Mouse (Mus musculus): Measurements from ENCODE around the gene Hist1h1b. TPM values are rescaled to one million over a fixed set of nuclear protein-coding genes. Genes with fewer than 3 reads are reported as not detected.
"Not testable (repeated sequence)": the region's sequence is repeated elsewhere in the genome, so short reads cannot be mapped to it uniquely, and the experiment has no call there.

Hist1h1b gene
- polyA plus RNA-seq, 1 experiment = 9.2 TPM

GRCm38 (mm10) chr13:21753051-21753523 is 27.3 kb downstream of the Hist1h1b start:
- Histone ChIP-seq H3K9me3 (replicated peaks; ENCODE audit: control insufficient read depth, insufficient read depth, low read length, poor library complexity, severe bottlenecking) (no peaks in the 10 kb centered on the region), H3K4me1 (ENCODE audit: control insufficient read depth, insufficient read depth, low read length) (no peaks in the 10 kb centered on the region), H3K9ac (ENCODE audit: low read depth, poor library complexity, severe bottlenecking) (peak overlapping the region; percentile 73), H3K27me3 (ENCODE audit: control insufficient read depth, insufficient read depth, low read length, poor library complexity, severe bottlenecking) (no peaks in the 10 kb centered on the region), H3K27ac (ENCODE audit: insufficient read depth, low read length) (peak overlapping the region; percentile 84), H3K36me3 (ENCODE audit: control insufficient read depth, insufficient read depth, low read length, poor library complexity, severe bottlenecking) (peaks cover 5% of the 10 kb centered on the region), H3K4me3 (ENCODE audit: low read depth, low read length) (peak overlapping the region; percentile 74)
- TF ChIP-seq EP300 (IDR thresholded peaks at IDR 0.05; ENCODE audit: insufficient read depth, low read depth, low read length) (no peak), POLR2A (IDR thresholded peaks at IDR 0.05; ENCODE audit: insufficient read depth, low read length) (no peak), CTCF (IDR thresholded peaks at IDR 0.05; ENCODE audit: low read depth, low read length) (no peak)

GRCm38 (mm10) chr13:21752356-21752755 is 28.1 kb downstream of the Hist1h1b start:
- H3K9me3 ChIP-seq (replicated peaks; ENCODE audit: control insufficient read depth, insufficient read depth, low read length, poor library complexity, severe bottlenecking) = no peaks in the 10 kb centered on the region
- H3K4me3 ChIP-seq (ENCODE audit: low read depth, low read length) = peak overlapping the region; percentile 12; the same call in 1 of the 2 replicates
- no peaks in the 10 kb centered on the region for H3K4me1 ChIP-seq (ENCODE audit: control insufficient read depth, insufficient read depth, low read length)
- peaks cover 5% of the 10 kb centered on the region for H3K36me3 ChIP-seq (ENCODE audit: control insufficient read depth, insufficient read depth, low read length, poor library complexity, severe bottlenecking)
- H3K27ac ChIP-seq (ENCODE audit: insufficient read depth, low read length) = peak overlapping the region; percentile 61
- TF ChIP-seq EP300 (IDR thresholded peaks at IDR 0.05; ENCODE audit: insufficient read depth, low read depth, low read length) (no peak), POLR2A (IDR thresholded peaks at IDR 0.05; ENCODE audit: insufficient read depth, low read length) (no peak), CTCF (IDR thresholded peaks at IDR 0.05; ENCODE audit: low read depth, low read length) (no peak)
- no peaks in the 10 kb centered on the region for H3K27me3 ChIP-seq (ENCODE audit: control insufficient read depth, insufficient read depth, low read length, poor library complexity, severe bottlenecking)
- H3K9ac ChIP-seq (ENCODE audit: low read depth, poor library complexity, severe bottlenecking) = peak overlapping the region; percentile 73

- H3K9me3 ChIP-seq (replicated peaks; ENCODE audit: control insufficient read depth, insufficient read depth, low read length, poor library complexity, severe bottlenecking) = no peaks in the 10 kb centered on the region
- TF ChIP-seq POLR2A (IDR thresholded peaks at IDR 0.05; ENCODE audit: insufficient read depth, low read length) = no peak
- no peak for TF ChIP-seq CTCF (IDR thresholded peaks at IDR 0.05; ENCODE audit: low read depth, low read length)
- TF ChIP-seq EP300 (IDR thresholded peaks at IDR 0.05; ENCODE audit: insufficient read depth, low read depth, low read length) = no peak
- H3K4me3 ChIP-seq (ENCODE audit: low read depth, low read length) = no peak overlapping the region
- peak overlapping the region; percentile 73; the same call in 1 of the 2 replicates for H3K9ac ChIP-seq (ENCODE audit: low read depth, poor library complexity, severe bottlenecking)
- H3K36me3 ChIP-seq (ENCODE audit: control insufficient read depth, insufficient read depth, low read length, poor library complexity, severe bottlenecking) = peaks cover 5% of the 10 kb centered on the region
- no peaks in the 10 kb centered on the region for H3K4me1 ChIP-seq (ENCODE audit: control insufficient read depth, insufficient read depth, low read length)
- no peak overlapping the region; the same call in 1 of the 2 replicates for H3K27ac ChIP-seq (ENCODE audit: insufficient read depth, low read length)
- H3K27me3 ChIP-seq (ENCODE audit: control insufficient read depth, insufficient read depth, low read length, poor library complexity, severe bottlenecking) = no peaks in the 10 kb centered on the region
Observed at GRCm38 (mm10) chr13:21751827-21752226, 28.6 kb downstream of the Hist1h1b start.

GRCm38 (mm10) chr13:21751417-21751816 is 29.0 kb downstream of the Hist1h1b start:
- H3K36me3 ChIP-seq (ENCODE audit: control insufficient read depth, insufficient read depth, low read length, poor library complexity, severe bottlenecking) = peaks cover 5% of the 10 kb centered on the region
- no peaks in the 10 kb centered on the region for H3K27me3 ChIP-seq (ENCODE audit: control insufficient read depth, insufficient read depth, low read length, poor library complexity, severe bottlenecking)
- H3K9me3 ChIP-seq (replicated peaks; ENCODE audit: control insufficient read depth, insufficient read depth, low read length, poor library complexity, severe bottlenecking) = no peaks in the 10 kb centered on the region
- H3K4me1 ChIP-seq (ENCODE audit: control insufficient read depth, insufficient read depth, low read length) = no peaks in the 10 kb centered on the region
- no peak overlapping the region for H3K9ac ChIP-seq (ENCODE audit: low read depth, poor library complexity, severe bottlenecking)
- no peak overlapping the region for H3K4me3 ChIP-seq (ENCODE audit: low read depth, low read length)
- TF ChIP-seq CTCF (IDR thresholded peaks at IDR 0.05; ENCODE audit: low read depth, low read length) (no peak), EP300 (IDR thresholded peaks at IDR 0.05; ENCODE audit: insufficient read depth, low read depth, low read length) (no peak), POLR2A (IDR thresholded peaks at IDR 0.05; ENCODE audit: insufficient read depth, low read length) (no peak)
- H3K27ac ChIP-seq (ENCODE audit: insufficient read depth, low read length) = no peak overlapping the region

- Histone ChIP-seq H3K4me3 (ENCODE audit: low read depth, low read length) (peak within 1 kb of the TSS; percentile 83), H3K9ac (ENCODE audit: low read depth, poor library complexity, severe bottlenecking) (peak within 1 kb of the TSS; percentile 96), H3K27ac (ENCODE audit: insufficient read depth, low read length) (peak within 1 kb of the TSS; percentile 92)
- H3K9me3 ChIP-seq (replicated peaks; ENCODE audit: control insufficient read depth, insufficient read depth, low read length, poor library complexity, severe bottlenecking); H3K27me3 ChIP-seq (ENCODE audit: control insufficient read depth, insufficient read depth, low read length, poor library complexity, severe bottlenecking); H3K4me1 ChIP-seq (ENCODE audit: control insufficient read depth, insufficient read depth, low read length); H3K36me3 ChIP-seq (ENCODE audit: control insufficient read depth, insufficient read depth, low read length, poor library complexity, severe bottlenecking): not testable (repeated sequence)
- peak; percentile 89 for TF ChIP-seq POLR2A (IDR thresholded peaks at IDR 0.05; ENCODE audit: insufficient read depth, low read length)
- peak; percentile 71 for TF ChIP-seq EP300 (IDR thresholded peaks at IDR 0.05; ENCODE audit: insufficient read depth, low read depth, low read length)
Observed at GRCm38 (mm10) chr13:21750159-21751017, 30.0 kb downstream of the Hist1h1b start, which contains the start of gene Hist1h4k. TSS of gene Hist1h4k (minus strand) at chr13:21750505.
